Mouse (Mus musculus): ENCODE measurements around the gene Clec16a. TPM values are rescaled to one million over a fixed set of nuclear protein-coding genes. Genes with fewer than 3 reads are reported as not detected.

Gene Clec16a
- total and polyA plus RNA-seq, 3 experiments = 20.0 to 24.2 (median 20.5) TPM

DNA sequence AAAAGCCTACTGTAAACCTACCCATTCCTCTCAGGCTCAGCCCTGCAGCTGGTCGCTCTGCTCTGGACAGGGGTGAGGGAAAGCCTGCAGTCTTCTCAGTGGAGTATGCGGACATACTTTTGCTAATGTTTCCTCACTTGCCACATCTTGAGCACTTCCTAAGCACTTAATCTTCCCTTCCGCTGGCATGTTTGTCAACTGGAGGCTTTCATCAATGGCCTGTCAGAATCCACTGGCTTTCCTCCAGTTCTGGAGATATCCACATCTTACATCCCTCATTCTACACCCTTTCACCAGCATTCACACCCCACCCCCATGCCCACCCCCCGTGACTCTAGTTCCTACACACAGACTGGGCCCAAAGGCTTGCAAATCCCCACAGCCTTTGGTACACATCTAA, 182.5 kb downstream of the Clec16a start:
- no peaks in the 10 kb centered on the region for H3K79me2 ChIP-seq (replicated peaks; ENCODE audit: control insufficient read depth, extremely low read depth, insufficient read depth, poor library complexity, severe bottlenecking)
- DNase-seq (ENCODE audit: extremely low read depth) = no peak
- no peak overlapping the region for H3K4me2 ChIP-seq (ENCODE audit: insufficient read depth, low read depth, poor library complexity, severe bottlenecking)
- no peak overlapping the region for H3K9ac ChIP-seq (ENCODE audit: insufficient read depth, low read depth)
- H3K27me3 ChIP-seq (replicated peaks) = no peaks in the 10 kb centered on the region
- no peaks in the 10 kb centered on the region for H3K36me3 ChIP-seq (replicated peaks in 1 of 2; ENCODE audit: control insufficient read depth in 1 of 2, insufficient read depth in 1 of 2, low read length in 1 of 2)
- no peak overlapping the region for H3K27ac ChIP-seq (ENCODE audit: insufficient read depth, low read depth)
- no peaks in the 10 kb centered on the region for H3K9me3 ChIP-seq (replicated peaks; ENCODE audit: low read length)
- in situ Hi-C loops (cut with MboI; ENCODE audit: low pct_ligation_motif_present, low pct_unique_long_range_greater_than_20kb, low sequenced_read_pairs) = no loop called here
- dilution Hi-C loops (cut with MboI; ENCODE audit: extremely low pct_ligation_motif_present, extremely low pct_unique_long_range_greater_than_20kb, low sequenced_read_pairs) = no loop called here
- H3K4me1 ChIP-seq (ENCODE audit: control insufficient read depth in 1 of 2, insufficient read depth in 2 of 2) = peaks cover 23 to 46% of the 10 kb centered on the region in 2 experiments
- no peak for TF ChIP-seq MEF2A (IDR thresholded peaks at IDR 0.05; ENCODE audit: borderline replicate concordance, low read depth, low read length)
- no peak for TF ChIP-seq BHLHE40 (IDR thresholded peaks at IDR 0.05; ENCODE audit: low read depth, low read length)
- no peak for TF ChIP-seq CTCF (conservative IDR thresholded peaks at IDR 0.05 in 1 of 2, IDR thresholded peaks at IDR 0.05 in 1 of 2; ENCODE audit: low read depth in 2 of 2, low read length in 2 of 2)
- no peak for TF ChIP-seq JUND (conservative IDR thresholded peaks at IDR 0.05; ENCODE audit: low read depth, low read length)
- TF ChIP-seq TCF12 (IDR thresholded peaks at IDR 0.05; ENCODE audit: low read depth, low read length) = no peak
- no peak for TF ChIP-seq EP300 (IDR thresholded peaks at IDR 0.05; ENCODE audit: low read length)
- no peak for TF ChIP-seq POLR2AphosphoS2 (IDR thresholded peaks at IDR 0.05; ENCODE audit: low read depth, low read length)
- no peak for TF ChIP-seq JUN (IDR thresholded peaks at IDR 0.05; ENCODE audit: insufficient read depth, low read depth, low read length)
- H3K4me3 ChIP-seq (replicated peaks in 1 of 3; ENCODE audit: low read depth in 2 of 3, low read length in 2 of 3, poor library complexity in 1 of 3) = no peak overlapping the region

DNA sequence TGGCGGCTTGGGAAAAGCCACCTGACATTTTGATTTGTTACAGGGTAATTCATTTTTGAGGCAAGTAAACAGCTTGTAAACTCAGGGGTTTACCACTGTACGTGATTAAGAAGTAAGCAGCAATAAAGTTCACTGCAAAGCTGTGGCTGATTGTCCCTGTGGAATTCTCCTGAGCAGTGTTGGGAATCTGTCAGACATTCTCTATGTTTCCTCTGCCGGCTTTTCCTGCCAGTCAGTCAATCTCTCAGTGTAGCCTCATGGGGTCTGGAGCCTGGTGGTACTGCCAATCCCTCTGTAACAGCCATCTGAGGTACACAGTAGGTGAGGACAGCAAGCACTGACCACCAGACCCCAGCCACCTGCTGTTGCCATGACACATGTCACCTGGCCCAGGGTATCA, 183.7 kb downstream of the Clec16a start:
- TF ChIP-seq MAX (IDR thresholded peaks at IDR 0.05; ENCODE audit: low read length) = no peak
- TF ChIP-seq ZNF384 (IDR thresholded peaks at IDR 0.05; ENCODE audit: low read depth, low read length) = no peak
- no peak for TF ChIP-seq IRF4 (IDR thresholded peaks at IDR 0.05; ENCODE audit: low read depth, low read length)
- TF ChIP-seq CHD2 (IDR thresholded peaks at IDR 0.05; ENCODE audit: low read length) = no peak
- no peak for TF ChIP-seq JUND (conservative IDR thresholded peaks at IDR 0.05; ENCODE audit: low read depth, low read length)
- TF ChIP-seq ZC3H11A (IDR thresholded peaks at IDR 0.05; ENCODE audit: low read depth, low read length) = no peak
- no peak for TF ChIP-seq NELFE (IDR thresholded peaks at IDR 0.05; ENCODE audit: low read depth, low read length)
- TF ChIP-seq JUN (IDR thresholded peaks at IDR 0.05; ENCODE audit: insufficient read depth, low read depth, low read length) = no peak
- TF ChIP-seq CTCF (conservative IDR thresholded peaks at IDR 0.05 in 1 of 2, IDR thresholded peaks at IDR 0.05 in 1 of 2; ENCODE audit: low read depth in 2 of 2, low read length in 2 of 2) = no peak
- TF ChIP-seq RAD21 (IDR thresholded peaks at IDR 0.05; ENCODE audit: low read depth, low read length) = no peak
- no peak for TF ChIP-seq MXI1 (IDR thresholded peaks at IDR 0.05; ENCODE audit: low read depth, low read length)
- no peak for TF ChIP-seq EP300 (IDR thresholded peaks at IDR 0.05; ENCODE audit: low read length)
- TF ChIP-seq MYC (IDR thresholded peaks at IDR 0.05; ENCODE audit: low read depth, low read length) = no peak
- TF ChIP-seq ZMIZ1 (IDR thresholded peaks at IDR 0.05; ENCODE audit: low read depth, low read length) = no peak
- no peak for TF ChIP-seq SIN3A (IDR thresholded peaks at IDR 0.05; ENCODE audit: low read length)
- no peak for TF ChIP-seq BHLHE40 (IDR thresholded peaks at IDR 0.05; ENCODE audit: low read depth, low read length)
- TF ChIP-seq ZKSCAN1 (IDR thresholded peaks at IDR 0.05; ENCODE audit: borderline replicate concordance, low read depth, low read length) = no peak
- TF ChIP-seq RCOR1 (conservative IDR thresholded peaks at IDR 0.05; ENCODE audit: low read depth, low read length) = no peak
- dilution Hi-C loops (cut with MboI; ENCODE audit: extremely low pct_ligation_motif_present, extremely low pct_unique_long_range_greater_than_20kb, low sequenced_read_pairs) (no loop called here), in situ Hi-C loops (cut with MboI; ENCODE audit: low pct_ligation_motif_present, low pct_unique_long_range_greater_than_20kb, low sequenced_read_pairs) (no loop called here)
- Histone ChIP-seq H3K4me3 (replicated peaks in 1 of 3; ENCODE audit: low read depth in 2 of 3, low read length in 2 of 3, poor library complexity in 1 of 3) (no peak overlapping the region), H3K27me3 (replicated peaks) (no peaks in the 10 kb centered on the region), H3K9ac (ENCODE audit: insufficient read depth, low read depth) (no peak overlapping the region), H3K36me3 (replicated peaks in 1 of 2; ENCODE audit: control insufficient read depth in 1 of 2, insufficient read depth in 1 of 2, low read length in 1 of 2) (no peaks in the 10 kb centered on the region), H3K4me1 (ENCODE audit: control insufficient read depth in 1 of 2, insufficient read depth in 2 of 2) (peaks cover 17 to 39% of the 10 kb centered on the region in 2 experiments), H3K27ac (ENCODE audit: insufficient read depth, low read depth) (no peak overlapping the region), H3K9me3 (replicated peaks; ENCODE audit: low read length) (no peaks in the 10 kb centered on the region), H3K79me2 (replicated peaks; ENCODE audit: control insufficient read depth, extremely low read depth, insufficient read depth, poor library complexity, severe bottlenecking) (no peaks in the 10 kb centered on the region), H3K4me2 (ENCODE audit: insufficient read depth, low read depth, poor library complexity, severe bottlenecking) (no peak overlapping the region)
- no peak for DNase-seq (ENCODE audit: extremely low read depth)
